ENCODE assay signal across 10 mouse cellular contexts in the genomic region with DNA sequence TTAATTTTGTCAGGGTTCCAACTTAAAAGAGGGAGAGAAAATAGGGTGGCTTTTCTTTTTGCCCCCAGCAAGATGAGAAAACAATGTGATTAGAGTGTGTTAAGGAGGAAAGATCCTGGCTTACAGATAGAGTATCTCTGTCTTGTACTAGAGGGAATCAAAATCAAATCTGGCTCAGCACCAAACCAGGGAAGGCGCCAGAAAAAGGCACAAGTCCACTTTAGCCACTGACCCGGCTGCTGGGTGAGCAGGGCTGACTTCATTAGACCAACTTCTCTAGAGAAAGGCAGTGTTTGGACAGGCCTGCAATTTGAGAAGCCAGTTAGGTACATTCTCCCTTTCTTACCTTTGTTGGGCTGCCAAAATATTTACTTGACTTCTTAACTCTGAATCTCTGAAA. TPM values are rescaled to one million over a fixed set of nuclear protein-coding genes. Genes with fewer than 3 reads are reported as not detected.
DNase-seq lines count a peak whose midpoint lies in the region; ATAC-seq and TF ChIP-seq lines count a peak whose summit lies in the region.
"Had no signal": no experiment of that assay in that cellular context is flagged by ENCODE, and none has a peak within 500 bp of the region (broad histone marks: within the 10 kb centered on the region; RNA-seq: fewer than 3 reads in every experiment).

No protein-coding gene starts in this region.

- H3K27ac ChIP-seq in liver, adult 2 months (replicated peaks; ENCODE audit: insufficient read depth, low read depth, low read length) = no peak overlapping the region
- H3K27ac ChIP-seq in liver, embryonic 12.5 days = no peak overlapping the region
- peak overlapping the region; percentile 69 for H3K27ac ChIP-seq in hindbrain, embryonic 11.5 days (ENCODE audit: low read depth, low read length)
- peak overlapping the region; percentile 69 for H3K27ac ChIP-seq in midbrain, embryonic 15.5 days
- H3K27ac ChIP-seq: macrophage had no signal

- H3K4me2 ChIP-seq in liver, embryonic 12.5 days = no peak overlapping the region
- H3K4me2 ChIP-seq in hindbrain, embryonic 11.5 days (replicated peaks; ENCODE audit: low read depth, low read length) = no peak overlapping the region
- H3K4me2 ChIP-seq in midbrain, embryonic 15.5 days = no peak overlapping the region

- ATAC-seq in liver, embryonic 12.5 days = no peak
- no peak for ATAC-seq in hindbrain, embryonic 11.5 days (ENCODE audit: low FRiP score)
- no peak for ATAC-seq in midbrain, embryonic 15.5 days (replicated peaks)

- peaks cover 2% of the 10 kb centered on the region; the same call in 1 of the 2 replicates for H3K4me1 ChIP-seq in liver, adult 2 months (ENCODE audit: control insufficient read depth, insufficient read depth, low read length)
- no peaks in the 10 kb centered on the region; the same call in 1 of the 2 replicates for H3K4me1 ChIP-seq in liver, embryonic 12.5 days
- H3K4me1 ChIP-seq in hindbrain, embryonic 11.5 days (replicated peaks; ENCODE audit: control insufficient read depth, insufficient read depth, low read length) = peaks cover 13% of the 10 kb centered on the region; the same call in 1 of the 2 replicates
- peaks cover 33% of the 10 kb centered on the region for H3K4me1 ChIP-seq in midbrain, embryonic 15.5 days

- no peak overlapping the region for H3K9ac ChIP-seq in liver, adult 2 months (ENCODE audit: low read depth, low read length)
- H3K9ac ChIP-seq in liver, embryonic 12.5 days = no peak overlapping the region
- no peak overlapping the region for H3K9ac ChIP-seq in hindbrain, embryonic 11.5 days (ENCODE audit: low read depth, low read length)
- H3K9ac ChIP-seq in midbrain, embryonic 15.5 days = no peak overlapping the region

- no peaks in the 10 kb centered on the region for H3K36me3 ChIP-seq in liver, adult 2 months (ENCODE audit: control insufficient read depth, insufficient read depth, low read length)
- H3K36me3 ChIP-seq in liver, embryonic 12.5 days = 0 out of 2 replicates have a peak, but pooled peaks cover 1% of the 10 kb centered on the region
- H3K36me3 ChIP-seq in hindbrain, embryonic 11.5 days (ENCODE audit: control insufficient read depth, insufficient read depth, low read length) = no peaks in the 10 kb centered on the region
- no peaks in the 10 kb centered on the region for H3K36me3 ChIP-seq in midbrain, embryonic 15.5 days (replicated peaks)

- TF ChIP-seq POLR2A in liver, adult 2 months (IDR thresholded peaks at IDR 0.05; ENCODE audit: extremely low read depth, insufficient read depth, low read length) = no peak

- no peak for TF ChIP-seq CTCF in liver, adult 2 months (IDR thresholded peaks at IDR 0.05; ENCODE audit: low read depth, low read length)

- no peaks in the 10 kb centered on the region for H3K79me2 ChIP-seq in liver, adult 2 months (ENCODE audit: control insufficient read depth, insufficient read depth, low read length)

- no peaks in the 10 kb centered on the region for H3K27me3 ChIP-seq in liver, adult 2 months (ENCODE audit: control insufficient read depth, insufficient read depth, low read length)
- no peaks in the 10 kb centered on the region for H3K27me3 ChIP-seq in liver, embryonic 12.5 days (replicated peaks)
- no peaks in the 10 kb centered on the region for H3K27me3 ChIP-seq in hindbrain, embryonic 11.5 days (ENCODE audit: control insufficient read depth, insufficient read depth, low read length)
- no peaks in the 10 kb centered on the region for H3K27me3 ChIP-seq in midbrain, embryonic 15.5 days (replicated peaks)

- H3K4me3 ChIP-seq in liver, adult 2 months (ENCODE audit: insufficient read depth, low read depth, low read length) = no peak overlapping the region
- no peak overlapping the region for H3K4me3 ChIP-seq in liver, embryonic 12.5 days
- H3K4me3 ChIP-seq in hindbrain, embryonic 11.5 days (ENCODE audit: low read depth, low read length) = no peak overlapping the region
- no peak overlapping the region for H3K4me3 ChIP-seq in midbrain, embryonic 15.5 days

- peak; percentile 46 for DNase-seq in adrenal gland, postnatal 10 days
- no peak for DNase-seq in adrenal gland, adult 8-10 months
- peak; percentile 63 for DNase-seq in liver, adult 2 months (ENCODE audit: extremely low read depth, low read depth, low spot score)
- DNase-seq in hindbrain, embryonic 11.5 days (ENCODE audit: low spot score) = no peak
- DNase-seq in right cerebral cortex, adult 2 months (ENCODE audit: low spot score in 2 of 2) = no peak
- DNase-seq in natural killer cell, adult 2 months (ENCODE audit: low spot score in 2 of 2) = no peak

- no peaks in the 10 kb centered on the region for H3K9me3 ChIP-seq in liver, embryonic 12.5 days (replicated peaks)
- H3K9me3 ChIP-seq in hindbrain, embryonic 11.5 days (ENCODE audit: control insufficient read depth, low read length) = no peaks in the 10 kb centered on the region
- no peaks in the 10 kb centered on the region for H3K9me3 ChIP-seq in midbrain, embryonic 15.5 days
- H3K9me3 ChIP-seq: G1E had no signal

- WGBS in liver, adult 2 months = 20% methylated on average over 2 of the region's 2 CpGs
- WGBS in liver, embryonic 12.5 days (ENCODE audit: insufficient replicate concordance) = 61% methylated on average over 2 of the region's 2 CpGs
- 62% methylated on average over 2 of the region's 2 CpGs for WGBS in hindbrain, embryonic 11.5 days
- WGBS in midbrain, embryonic 15.5 days = 43% methylated on average over 2 of the region's 2 CpGs

RNA-seq across cellular contexts. Expression of gene Kremen1, which starts 57.6 kb away (rescaled TPM):
- total RNA-seq in adrenal gland, postnatal 10 days (2021) = 10 to 100 TPM; 20.4 to 27.0 TPM
- total RNA-seq in adrenal gland, adult 8-10 months (2022) = 10 to 100 TPM; 20.9 to 30.7 (median 26.3) TPM
- 3.6 and 4.2 TPM in 2 replicates for total RNA-seq in liver, adult 2 months (2014; rRNA removed)
- polyA plus RNA-seq in liver, adult 2 months (2012; rRNA removed) = 6.7 and 6.8 TPM in 2 replicates
- polyA plus RNA-seq in liver, embryonic 12.5 days (2016; fragmentation: Nextera tagmentation; extraction: Ambion mirVana) = 2.4 and 3.1 TPM in 2 replicates
- 6.6 and 6.7 TPM in 2 replicates for polyA plus RNA-seq in hindbrain, embryonic 11.5 days (2014; fragmentation: Nextera tagmentation; extraction: Ambion mirVana)
- 5.2 and 6.0 TPM in 2 replicates for polyA plus RNA-seq in midbrain, embryonic 15.5 days (2015; fragmentation: Nextera tagmentation; extraction: Ambion mirVana)

Comparison
In these comparisons a context has a peak if more than half of its experiments do, and no peak if none do; other contexts are left out.
1. DNase-seq: peak in adrenal gland, postnatal 10 days (single experiment) and liver, adult 2 months (single experiment); none in adrenal gland, adult 8-10 months (single experiment), hindbrain, embryonic 11.5 days (single experiment), right cerebral cortex, adult 2 months (0 of 2) and natural killer cell, adult 2 months (0 of 2).
2. H3K27ac ChIP-seq: peak in hindbrain, embryonic 11.5 days (single experiment) and midbrain, embryonic 15.5 days (single experiment); none in liver, adult 2 months (single experiment) and liver, embryonic 12.5 days (single experiment).